Mouse (Mus musculus): ENCODE measurements around the gene Bves.
"Not testable (repeated sequence)": the region's sequence is repeated elsewhere in the genome, so short reads cannot be mapped to it uniquely, and the experiment has no call there.

Bves gene

GRCm38 (mm10) chr10:45328196-45329000 lies 7.2 kb upstream of the Bves start:
- H3K4me3 ChIP-seq (replicated peaks; ENCODE audit: low read length): no peak overlapping the region
- no peaks in the 10 kb centered on the region; the same call in 1 of the 2 replicates for H3K4me1 ChIP-seq (replicated peaks; ENCODE audit: low read depth, low read length)

GRCm38 (mm10) chr10:45334925-45335324 lies 647 bp upstream of the Bves start:
- H3K4me3 ChIP-seq (replicated peaks; ENCODE audit: low read length): peak overlapping the region; percentile 87
- TF ChIP-seq CTCF (conservative IDR thresholded peaks at IDR 0.05; ENCODE audit: low read length) (no peak), NANOG (IDR thresholded peaks at IDR 0.05; ENCODE audit: borderline replicate concordance, low read length) (no peak), POU5F1 (IDR thresholded peaks at IDR 0.05; ENCODE audit: borderline replicate concordance, low read length) (no peak)
- H3K36me3 ChIP-seq (ENCODE audit: insufficient read depth, low read length): no peaks in the 10 kb centered on the region
- H3K9me3 ChIP-seq (ENCODE audit: low read length): no peaks in the 10 kb centered on the region
- peaks cover 9% of the 10 kb centered on the region for H3K4me1 ChIP-seq (replicated peaks; ENCODE audit: low read depth, low read length)
- H3K27me3 ChIP-seq (ENCODE audit: insufficient read depth, low read length): peaks cover 47% of the 10 kb centered on the region

More at GRCm38 (mm10) chr10:45328196-45329000, 7.2 kb upstream of the Bves start:
- TF ChIP-seq CTCF (conservative IDR thresholded peaks at IDR 0.05; ENCODE audit: low read length): no peak
- TF ChIP-seq POU5F1 (IDR thresholded peaks at IDR 0.05; ENCODE audit: borderline replicate concordance, low read length): no peak
- TF ChIP-seq NANOG (IDR thresholded peaks at IDR 0.05; ENCODE audit: borderline replicate concordance, low read length): no peak
- no peaks in the 10 kb centered on the region for H3K9me3 ChIP-seq (ENCODE audit: low read length)
- no peaks in the 10 kb centered on the region for H3K36me3 ChIP-seq (ENCODE audit: insufficient read depth, low read length)
- peaks cover 5% of the 10 kb centered on the region for H3K27me3 ChIP-seq (ENCODE audit: insufficient read depth, low read length)

GRCm38 (mm10) chr10:45339106-45339505 lies 3.5 kb downstream of the Bves start:
- Histone ChIP-seq H3K27me3 (ENCODE audit: insufficient read depth, low read length) (peaks cover 35% of the 10 kb centered on the region), H3K36me3 (ENCODE audit: insufficient read depth, low read length) (no peaks in the 10 kb centered on the region), H3K4me3 (replicated peaks; ENCODE audit: low read length) (no peak overlapping the region), H3K4me1 (replicated peaks; ENCODE audit: low read depth, low read length) (peaks cover 9% of the 10 kb centered on the region), H3K9me3 (ENCODE audit: low read length) (peaks cover under 1% of the 10 kb centered on the region; the same call in 1 of the 2 replicates)
- TF ChIP-seq POU5F1 (IDR thresholded peaks at IDR 0.05; ENCODE audit: borderline replicate concordance, low read length) (no peak), NANOG (IDR thresholded peaks at IDR 0.05; ENCODE audit: borderline replicate concordance, low read length) (no peak), CTCF (conservative IDR thresholded peaks at IDR 0.05; ENCODE audit: low read length) (no peak)

- no peaks in the 10 kb centered on the region for H3K36me3 ChIP-seq (ENCODE audit: insufficient read depth, low read length)
- peaks cover 4% of the 10 kb centered on the region; the same call in 1 of the 2 replicates for H3K9me3 ChIP-seq (ENCODE audit: low read length)
- no peaks in the 10 kb centered on the region for H3K4me1 ChIP-seq (replicated peaks; ENCODE audit: low read depth, low read length)
- 0 out of 2 replicates have a peak, but pooled peaks cover 2% of the 10 kb centered on the region for H3K27me3 ChIP-seq (ENCODE audit: insufficient read depth, low read length)
- H3K4me3 ChIP-seq (replicated peaks; ENCODE audit: low read length): no peak overlapping the region
- TF ChIP-seq POU5F1 (IDR thresholded peaks at IDR 0.05; ENCODE audit: borderline replicate concordance, low read length): no peak
- TF ChIP-seq NANOG (IDR thresholded peaks at IDR 0.05; ENCODE audit: borderline replicate concordance, low read length): no peak
- TF ChIP-seq CTCF (conservative IDR thresholded peaks at IDR 0.05; ENCODE audit: low read length): peak; percentile 76
Observed at GRCm38 (mm10) chr10:45344381-45344780, 8.8 kb downstream of the Bves start.

GRCm38 (mm10) chr10:45345217-45345616 lies 9.6 kb downstream of the Bves start:
- Histone ChIP-seq H3K4me1 (replicated peaks; ENCODE audit: low read depth, low read length) (no peaks in the 10 kb centered on the region), H3K9me3 (ENCODE audit: low read length) (peaks cover 4% of the 10 kb centered on the region; the same call in 1 of the 2 replicates), H3K36me3 (ENCODE audit: insufficient read depth, low read length) (no peaks in the 10 kb centered on the region), H3K4me3 (replicated peaks; ENCODE audit: low read length) (no peak overlapping the region), H3K27me3 (ENCODE audit: insufficient read depth, low read length) (no peaks in the 10 kb centered on the region)
- TF ChIP-seq POU5F1 (IDR thresholded peaks at IDR 0.05; ENCODE audit: borderline replicate concordance, low read length) (no peak), NANOG (IDR thresholded peaks at IDR 0.05; ENCODE audit: borderline replicate concordance, low read length) (no peak), CTCF (conservative IDR thresholded peaks at IDR 0.05; ENCODE audit: low read length) (no peak)

- not testable (repeated sequence) for H3K27me3 ChIP-seq (ENCODE audit: insufficient read depth, low read length); H3K9me3 ChIP-seq (ENCODE audit: low read length)
- peak; percentile 46 for TF ChIP-seq CTCF (conservative IDR thresholded peaks at IDR 0.05; ENCODE audit: low read length)
Observed at GRCm38 (mm10) chr10:45348143-45348542, 12.6 kb downstream of the Bves start.

GRCm38 (mm10) chr10:45356091-45356490 lies 20.5 kb downstream of the Bves start:
- Histone ChIP-seq H3K9me3 (ENCODE audit: low read length) (no peaks in the 10 kb centered on the region), H3K27me3 (ENCODE audit: insufficient read depth, low read length) (no peaks in the 10 kb centered on the region), H3K4me1 (replicated peaks; ENCODE audit: low read depth, low read length) (no peaks in the 10 kb centered on the region), H3K36me3 (ENCODE audit: insufficient read depth, low read length) (no peaks in the 10 kb centered on the region), H3K4me3 (replicated peaks; ENCODE audit: low read length) (no peak overlapping the region)
- TF ChIP-seq POU5F1 (IDR thresholded peaks at IDR 0.05; ENCODE audit: borderline replicate concordance, low read length): no peak
- TF ChIP-seq CTCF (conservative IDR thresholded peaks at IDR 0.05; ENCODE audit: low read length): no peak
- TF ChIP-seq NANOG (IDR thresholded peaks at IDR 0.05; ENCODE audit: borderline replicate concordance, low read length): no peak

More at GRCm38 (mm10) chr10:45348143-45348542, 12.6 kb downstream of the Bves start:
- not testable (repeated sequence) for H3K4me3 ChIP-seq (replicated peaks; ENCODE audit: low read length); H3K36me3 ChIP-seq (ENCODE audit: insufficient read depth, low read length); H3K4me1 ChIP-seq (replicated peaks; ENCODE audit: low read depth, low read length)

GRCm38 (mm10) chr10:45363396-45363795 lies 27.8 kb downstream of the Bves start:
- TF ChIP-seq NANOG (IDR thresholded peaks at IDR 0.05; ENCODE audit: borderline replicate concordance, low read length) (no peak), POU5F1 (IDR thresholded peaks at IDR 0.05; ENCODE audit: borderline replicate concordance, low read length) (no peak), CTCF (conservative IDR thresholded peaks at IDR 0.05; ENCODE audit: low read length) (no peak)
- Histone ChIP-seq H3K27me3 (ENCODE audit: insufficient read depth, low read length) (peaks cover 8% of the 10 kb centered on the region; the same call in 1 of the 2 replicates), H3K4me3 (replicated peaks; ENCODE audit: low read length) (no peak overlapping the region), H3K9me3 (ENCODE audit: low read length) (no peaks in the 10 kb centered on the region), H3K36me3 (ENCODE audit: insufficient read depth, low read length) (no peaks in the 10 kb centered on the region), H3K4me1 (replicated peaks; ENCODE audit: low read depth, low read length) (peaks cover 12% of the 10 kb centered on the region)

Measured in E14TG2a.4 (cell line).